Mouse (Mus musculus) intestine, embryonic 14.5 days (tissue): Measurements from ENCODE around the gene Zfp773. TPM values are rescaled to one million over a fixed set of nuclear protein-coding genes. Genes with fewer than 3 reads are reported as not detected.

ENCODE experiments used
- ATAC-seq: fragments of 200-750 bp; cut with Nextera tagmentation; replicated peaks from 2 replicates; pipeline ENCODE4 v1.8.0; 2017; ENCODE audit warnings: low read depth, moderate number of reproducible peaks, moderate TSS enrichment, moderate library complexity; ENCODE audit not compliant: low FRiP score, low TSS enrichment
- DNase-seq: peaks from one replicate; pipeline ENCODE4 v3.0.0-alpha.2; 2018; ENCODE audit warnings: low spot score
- H3K27ac ChIP-seq: fragments of 300-500 bp; sonication (generic); 2 replicates; pipeline ENCODE4 v1.5.1; 2014; ENCODE audit warnings: low read depth, mild to moderate bottlenecking, control low read depth
- H3K27me3 ChIP-seq: fragments of 300-500 bp; sonication (generic); replicated peaks from 2 replicates; pipeline ENCODE4 v1.6.1; 2014; ENCODE audit warnings: low read length, control low read depth; ENCODE audit not compliant: control insufficient read depth, insufficient read depth
- H3K36me3 ChIP-seq: fragments of 300-500 bp; sonication (generic); 2 replicates; pipeline ENCODE4 v1.6.1; 2014; ENCODE audit warnings: low read length, control low read depth; ENCODE audit not compliant: control insufficient read depth, insufficient read depth
- H3K4me1 ChIP-seq: fragments of 300-500 bp; sonication (generic); replicated peaks from 2 replicates; pipeline ENCODE4 v1.6.1; 2014; ENCODE audit warnings: low read length, control low read depth, mixed read lengths; ENCODE audit not compliant: control insufficient read depth, insufficient read depth
- H3K4me2 ChIP-seq: fragments of 300-500 bp; sonication (generic); 2 replicates; pipeline ENCODE4 v1.6.1; 2014; ENCODE audit warnings: low read length
- H3K4me3 ChIP-seq: fragments of 300-500 bp; sonication (generic); 2 replicates; pipeline ENCODE4 v1.5.1; 2014; ENCODE audit warnings: low read depth, low read length, control low read depth, mixed read lengths
- H3K9ac ChIP-seq: fragments of 300-500 bp; sonication (generic); 2 replicates; pipeline ENCODE4 v1.6.1; 2014; ENCODE audit warnings: mild to moderate bottlenecking, low read length
- H3K9me3 ChIP-seq: fragments of 300-500 bp; sonication (generic); 2 replicates; pipeline ENCODE4 v1.6.1; 2016; ENCODE audit warnings: low read length, control low read depth; ENCODE audit not compliant: control insufficient read depth
- WGBS: fragments of 180-500 bp; shearing (Covaris S2); extraction: QIAGEN DNeasy Blood & Tissue Kit; methylation state at CpG from one replicate; pipeline ENCODE4 v1.1.7; 2014; 5-methylcytosine and 5-hydroxymethylcytosine counted together
- polyA plus RNA-seq: library from polyadenylated mRNA; unstranded; fragments of >200 nt; fragmentation: Nextera tagmentation; extraction: Ambion mirVana; gene quantifications from 2 replicates; pipeline ENCODE4 v1.2.1, GENCODE M21; 2014

The Zfp773 gene
- polyA plus RNA-seq, 1 experiment from 2014 or later = 2.1 TPM

DNA sequence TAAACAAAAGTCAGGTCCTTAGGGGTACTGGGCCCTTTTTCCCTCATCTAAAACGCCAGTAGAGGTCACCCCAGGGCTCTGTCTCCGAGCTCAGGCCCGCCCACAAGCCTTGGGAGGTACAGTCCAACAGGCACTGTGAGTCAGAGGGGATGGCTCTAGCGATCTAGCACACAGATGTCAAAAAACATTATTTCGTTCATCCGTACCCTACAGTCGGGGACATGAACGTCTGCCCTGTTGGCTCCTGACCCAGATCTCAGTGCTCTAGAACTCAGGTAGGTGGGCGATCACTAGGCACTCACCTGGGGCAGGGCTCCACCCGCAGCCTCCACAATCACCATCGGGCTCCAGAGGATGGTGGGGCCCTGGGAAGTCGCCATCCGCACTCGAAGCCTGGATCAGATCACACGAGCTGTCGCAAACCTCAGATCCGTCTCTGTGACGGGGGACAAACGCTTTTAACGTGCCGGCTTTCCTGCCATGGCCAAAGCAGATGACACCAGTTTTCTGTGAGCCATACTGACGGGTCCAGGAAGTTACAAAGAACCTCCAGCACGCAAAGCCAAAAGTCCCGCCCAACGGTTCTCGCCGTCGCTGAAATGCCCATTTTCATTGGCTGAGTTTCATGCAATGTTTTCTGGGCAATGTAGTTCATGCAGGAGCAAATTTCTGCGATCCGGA is 15.5 kb downstream of the Zfp773 start, which contains the start of gene Zfp954:
Zfp954 (minus strand) TSS at position 568 of the 681 bp plus-strand sequence.
- ATAC-seq (peak; percentile 95), DNase-seq (peak; percentile 89)
- no peaks in the 10 kb centered on the region for H3K27me3 ChIP-seq
- no peaks in the 10 kb centered on the region; the same call in 1 of the 2 replicates for H3K4me1 ChIP-seq
- under 1% methylated on average over 30 of the region's 30 CpGs for WGBS
- peak within 1 kb of the TSS; percentile 53 for H3K9ac ChIP-seq
- H3K36me3 ChIP-seq = peaks cover 24% of the 10 kb centered on the region
- no peak within 1 kb of the TSS; the same call in 1 of the 2 replicates for H3K27ac ChIP-seq
- H3K9me3 ChIP-seq = no peaks in the 10 kb centered on the region
- peak within 1 kb of the TSS; percentile 53 for H3K4me2 ChIP-seq
- peak within 1 kb of the TSS; percentile 63 for H3K4me3 ChIP-seq

DNA sequence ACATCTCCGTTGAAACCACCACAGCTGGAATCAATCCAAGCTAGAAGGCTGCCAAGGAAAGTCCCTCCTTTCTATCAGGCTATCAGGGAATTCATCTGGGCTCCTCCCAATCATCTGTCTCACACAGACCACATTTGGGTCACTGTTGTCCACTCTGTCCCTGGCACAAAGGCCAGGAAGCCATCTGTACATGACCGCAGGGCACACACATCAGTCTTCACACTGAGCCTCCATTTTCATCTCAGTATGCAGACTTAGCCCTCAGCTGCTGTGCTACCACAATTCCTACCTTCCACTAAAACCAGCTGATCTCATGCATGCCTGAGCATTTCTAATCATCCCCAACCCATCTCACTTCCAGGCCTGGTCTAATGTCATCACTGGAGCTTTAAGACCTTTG is 18.1 kb downstream of the Zfp773 start:
- 85% methylated on average over 2 of the region's 2 CpGs for WGBS
- Histone ChIP-seq H3K9ac (no peak overlapping the region), H3K36me3 (peaks cover 44% of the 10 kb centered on the region), H3K27ac (no peak overlapping the region), H3K4me1 (no peaks in the 10 kb centered on the region; the same call in 1 of the 2 replicates), H3K4me2 (no peak overlapping the region), H3K4me3 (no peak overlapping the region), H3K9me3 (no peaks in the 10 kb centered on the region), H3K27me3 (no peaks in the 10 kb centered on the region)
- DNase-seq = no peak
- ATAC-seq = no peak

DNA sequence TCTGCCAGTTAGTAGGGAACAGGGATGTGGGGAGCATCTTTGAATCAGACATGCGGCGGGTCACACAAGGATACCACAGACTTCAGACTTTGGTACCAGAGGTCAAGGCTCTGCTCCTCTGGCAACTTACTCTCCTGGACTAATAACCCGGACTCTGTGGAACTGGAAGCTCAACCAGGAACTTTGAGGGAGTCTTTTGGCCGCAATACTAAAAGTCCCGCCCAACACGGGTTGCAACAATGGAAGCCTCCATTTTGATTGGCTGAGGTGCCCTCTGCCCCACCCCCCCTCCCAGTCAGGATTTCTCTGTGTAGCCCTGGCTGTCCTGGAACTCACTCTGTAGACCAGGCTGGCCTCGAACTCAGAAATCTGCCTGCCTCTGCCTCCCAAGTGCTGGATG is 28.1 kb downstream of the Zfp773 start:
- WGBS = 89% methylated on average over 7 of the region's 7 CpGs

More for the DNA sequence above, 28.1 kb downstream of the Zfp773 start:
- Histone ChIP-seq H3K27ac (no peak overlapping the region), H3K27me3 (no peaks in the 10 kb centered on the region), H3K4me3 (no peak overlapping the region), H3K9me3 (0 out of 2 replicates have a peak, but pooled peaks cover 2% of the 10 kb centered on the region), H3K4me1 (no peaks in the 10 kb centered on the region), H3K9ac (no peak overlapping the region), H3K4me2 (no peak overlapping the region), H3K36me3 (no peaks in the 10 kb centered on the region)
- no peak for DNase-seq
- no peak for ATAC-seq

Other genes with a start within 250 kb of the Zfp773 start
- not detected in 2 replicates for gene Aurkc, start 141.5 kb downstream of the Zfp773 start, polyA plus RNA-seq
- gene Zfp954, start 15.3 kb downstream of the Zfp773 start, polyA plus RNA-seq = 13.3 and 13.6 TPM in 2 replicates
- gene Zfp418, start 34.6 kb upstream of the Zfp773 start, polyA plus RNA-seq = 2.6 and 3.6 TPM in 2 replicates
- 7.5 and 7.7 TPM in 2 replicates for gene Zfp772, start 73.2 kb upstream of the Zfp773 start, polyA plus RNA-seq
- gene Vmn2r29, start 110.6 kb upstream of the Zfp773 start, polyA plus RNA-seq = 0.15 and 0.45 TPM in 2 replicates
- gene Gm45844, start 141.5 kb upstream of the Zfp773 start, polyA plus RNA-seq = 3.0 and 3.2 TPM in 2 replicates
- gene Clcn4, start 164.1 kb upstream of the Zfp773 start, polyA plus RNA-seq = 46.0 and 55.5 TPM in 2 replicates
- gene Vmn2r30, start 200.9 kb upstream of the Zfp773 start, polyA plus RNA-seq = 0.03 TPM in 1 of 2 replicates, not detected in the other
- gene Gm45783, start 237.8 kb upstream of the Zfp773 start, polyA plus RNA-seq = not detected in 2 replicates